Mouse (Mus musculus) T-helper 2 cell (primary cell): ENCODE data around the gene Arid1b.

ENCODE experiments used
- in situ Hi-C: fragments of 300-600 bp; cut with MboI, MseI; formaldehyde crosslinking; loops from one replicate; pipeline ENCODE4 v1.15.1; 2025; ENCODE audit warnings: high pct_unique_total_duplicates

The Arid1b gene

DNA sequence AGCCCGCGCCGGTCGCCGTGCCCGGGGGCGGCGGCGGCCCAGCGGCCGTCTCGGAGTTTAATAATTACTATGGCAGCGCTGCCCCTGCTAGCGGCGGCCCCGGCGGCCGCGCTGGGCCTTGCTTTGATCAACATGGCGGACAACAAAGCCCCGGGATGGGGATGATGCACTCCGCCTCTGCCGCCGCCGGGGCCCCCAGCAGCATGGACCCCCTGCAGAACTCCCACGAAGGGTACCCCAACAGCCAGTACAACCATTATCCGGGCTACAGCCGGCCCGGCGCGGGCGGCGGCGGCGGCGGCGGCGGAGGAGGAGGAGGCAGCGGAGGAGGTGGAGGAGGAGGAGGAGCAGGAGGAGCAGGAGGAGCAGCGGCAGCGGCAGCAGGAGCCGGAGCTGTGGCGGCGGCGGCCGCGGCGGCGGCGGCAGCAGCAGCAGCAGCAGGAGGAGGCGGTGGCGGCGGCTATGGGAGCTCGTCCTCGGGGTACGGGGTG, 1.5 kb downstream of the Arid1b start:
- in situ Hi-C loops, result no loop called here

DNA sequence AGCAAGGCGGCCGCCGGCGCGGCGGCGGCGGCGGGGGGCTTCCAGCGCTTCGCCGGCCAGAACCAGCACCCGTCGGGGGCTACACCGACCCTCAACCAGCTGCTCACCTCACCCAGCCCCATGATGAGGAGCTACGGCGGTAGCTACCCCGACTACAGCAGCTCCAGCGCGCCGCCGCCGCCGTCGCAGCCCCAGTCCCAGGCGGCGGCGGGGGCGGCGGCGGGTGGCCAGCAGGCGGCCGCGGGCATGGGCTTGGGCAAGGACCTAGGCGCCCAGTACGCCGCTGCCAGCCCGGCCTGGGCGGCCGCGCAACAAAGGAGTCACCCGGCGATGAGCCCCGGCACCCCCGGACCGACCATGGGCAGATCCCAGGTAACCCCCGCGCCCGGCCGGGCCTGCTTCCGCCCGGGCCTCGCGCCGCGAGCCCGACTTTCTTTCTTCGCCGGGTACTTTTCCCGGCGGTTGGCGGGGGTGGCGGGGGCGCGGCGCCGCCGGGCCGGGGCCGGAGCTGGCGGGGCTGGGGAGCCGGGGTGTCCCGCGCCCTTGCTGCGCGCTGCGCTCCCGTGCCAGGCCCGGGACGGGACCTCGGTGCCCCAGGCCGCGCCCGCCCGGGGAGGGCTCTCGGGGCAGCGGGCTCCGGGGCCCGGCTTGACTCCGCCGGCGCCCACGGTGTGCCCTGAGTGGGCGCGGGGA, 2.1 kb downstream of the Arid1b start:
- in situ Hi-C loops, result no loop called here

DNA sequence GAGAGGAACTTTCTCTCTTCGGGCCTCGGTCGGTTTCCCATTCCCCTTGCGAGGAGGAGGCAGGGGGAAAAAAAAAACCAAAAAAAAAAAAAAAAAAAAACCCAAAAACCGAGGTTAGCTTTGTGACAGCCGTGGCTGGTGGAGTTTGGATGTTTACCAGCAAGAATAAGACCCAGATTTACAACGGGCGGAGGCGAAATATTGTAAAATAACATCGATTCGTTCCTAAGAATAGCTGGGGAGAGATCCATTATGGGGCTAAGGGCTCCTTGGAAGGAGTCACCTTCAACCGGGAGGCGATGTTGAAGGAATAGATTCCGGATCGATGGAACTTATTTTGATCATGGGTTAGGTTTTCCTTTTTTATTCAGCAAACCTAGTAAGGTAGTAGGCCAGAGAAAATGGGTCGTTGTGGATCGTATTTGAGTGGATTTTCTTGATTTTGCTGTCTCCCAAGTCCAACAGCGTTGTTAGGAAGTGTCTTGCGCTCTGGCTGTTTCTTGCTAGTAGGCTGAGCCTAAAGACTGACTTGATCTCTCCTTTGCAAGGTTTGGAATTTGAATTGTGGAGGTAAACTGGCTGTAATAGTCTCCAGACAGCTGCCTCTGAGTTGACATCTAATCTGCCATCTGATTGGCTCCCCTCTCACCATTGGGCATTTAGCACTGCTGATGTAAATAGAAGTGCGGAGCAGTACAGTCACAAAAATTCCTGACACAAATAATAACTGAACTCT, 2.9 kb downstream of the Arid1b start:
- in situ Hi-C loops, result no loop called here

DNA sequence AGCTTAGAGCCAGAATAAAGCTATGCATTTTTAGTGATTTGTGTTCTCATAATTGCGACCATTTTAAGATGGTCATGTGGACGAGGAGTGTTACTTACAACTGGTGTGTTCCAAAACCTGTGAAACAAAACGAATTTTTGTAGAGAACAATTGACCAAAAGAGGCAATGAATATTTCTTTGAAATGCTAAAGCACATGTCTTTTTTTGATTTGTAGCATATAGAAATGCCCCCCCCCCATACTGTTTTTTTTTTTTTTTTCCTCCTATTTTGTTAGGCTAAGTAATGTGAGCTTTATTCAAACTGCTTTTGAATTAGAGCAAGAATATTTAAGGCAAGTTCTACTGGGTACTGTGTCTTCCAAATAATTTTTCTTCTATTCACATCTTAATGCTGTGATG, 3.8 kb downstream of the Arid1b start:
- in situ Hi-C loops, result no loop called here

DNA sequence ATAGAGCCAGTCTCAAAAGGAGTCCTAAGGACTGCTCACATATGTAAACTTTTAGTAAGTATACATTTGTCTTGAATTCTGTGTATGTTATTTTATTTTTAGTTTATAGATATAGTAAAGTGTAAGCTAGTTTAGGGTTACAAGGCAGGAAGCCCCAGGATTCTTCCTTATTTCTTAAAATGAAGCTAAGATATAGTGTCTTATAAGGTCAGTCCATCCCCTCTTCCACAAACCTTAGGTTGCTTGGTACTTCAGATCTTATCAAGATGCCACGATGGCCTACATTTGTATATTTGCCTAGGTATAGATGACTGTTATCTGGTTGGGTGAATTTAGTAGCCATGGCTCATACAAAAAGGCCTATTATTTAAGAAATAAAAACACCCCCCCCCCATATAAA, 5.1 kb downstream of the Arid1b start:
- in situ Hi-C loops, result no loop called here

DNA sequence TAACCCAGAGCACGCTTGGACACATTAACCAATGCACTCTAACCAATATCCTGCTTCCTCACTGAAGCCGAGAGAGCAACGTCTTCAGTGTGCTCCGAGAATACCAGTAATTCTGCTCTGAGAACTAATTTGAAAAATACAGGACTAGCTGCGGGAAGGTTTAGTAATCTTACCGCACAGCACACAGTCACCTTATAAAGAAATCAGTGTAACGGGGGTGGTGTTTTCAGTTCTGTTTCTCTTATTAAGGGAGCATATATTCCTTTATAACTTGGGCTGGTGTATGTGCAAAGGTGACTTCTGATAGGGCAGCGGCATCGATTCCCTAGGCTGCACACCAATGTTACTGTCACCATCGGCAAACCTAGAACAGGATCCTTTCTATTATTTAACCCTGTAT, 5.9 kb downstream of the Arid1b start:
- in situ Hi-C loops, result loop anchor here (5.0 to 25.0 kb wide), 2 partner anchors 93 to 1438 kb away; partner anchors contain the start of gene Tfb1m

DNA sequence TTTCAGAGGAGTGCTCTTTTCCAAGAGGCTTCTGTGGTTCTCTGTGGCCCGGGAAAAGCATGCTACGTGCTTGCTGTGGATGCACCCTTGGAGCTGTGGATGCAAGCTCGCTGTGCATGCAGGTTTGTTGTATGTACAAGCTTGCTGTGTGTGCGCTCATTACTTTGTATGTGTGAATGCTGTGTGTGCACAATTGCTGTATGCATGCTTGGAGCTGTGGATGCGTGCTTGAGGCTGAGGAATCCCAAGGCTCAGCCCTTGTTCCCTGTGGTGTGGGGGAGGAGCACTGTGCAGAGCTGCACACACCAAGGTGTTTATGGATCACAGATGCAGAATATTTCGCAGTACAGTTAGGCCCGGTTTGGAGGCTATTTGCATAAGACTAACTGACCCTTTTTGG, 6.7 kb downstream of the Arid1b start:
- in situ Hi-C loops, result loop anchor here (5.0 to 25.0 kb wide), 2 partner anchors 94 to 1439 kb away; partner anchors contain the start of gene Tfb1m

DNA sequence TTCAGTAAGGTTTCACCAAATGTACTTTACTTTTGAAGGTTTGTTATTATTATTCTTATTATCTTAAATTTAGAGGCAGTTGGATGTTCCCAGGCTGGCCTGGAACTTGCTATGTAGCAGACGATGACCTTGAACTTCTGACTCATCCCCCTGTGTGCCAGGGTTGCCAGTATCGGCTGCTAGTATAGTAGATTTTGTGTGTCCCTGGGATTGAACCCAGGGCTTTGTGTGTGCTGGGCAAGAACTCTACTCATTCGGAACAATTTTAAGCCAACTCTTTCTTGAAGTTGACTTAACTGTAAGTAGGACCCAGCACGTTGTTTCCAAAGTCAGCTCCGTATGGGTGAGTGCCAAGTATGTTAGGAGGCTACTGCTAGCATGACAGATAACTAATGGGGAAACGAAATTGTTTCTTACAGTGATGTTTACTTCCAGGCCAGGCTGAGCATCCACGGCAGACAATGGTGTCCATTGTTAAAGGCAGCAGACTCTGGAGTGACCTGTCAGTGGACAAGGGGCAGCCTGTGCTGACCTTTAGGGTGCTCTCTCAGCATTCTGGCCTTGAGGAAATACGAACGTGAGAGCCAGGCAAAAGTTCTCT, 7.5 kb downstream of the Arid1b start:
- in situ Hi-C loops, result loop anchor here (5.0 to 25.0 kb wide), 2 partner anchors 94 to 1439 kb away; partner anchors contain the start of gene Tfb1m

DNA sequence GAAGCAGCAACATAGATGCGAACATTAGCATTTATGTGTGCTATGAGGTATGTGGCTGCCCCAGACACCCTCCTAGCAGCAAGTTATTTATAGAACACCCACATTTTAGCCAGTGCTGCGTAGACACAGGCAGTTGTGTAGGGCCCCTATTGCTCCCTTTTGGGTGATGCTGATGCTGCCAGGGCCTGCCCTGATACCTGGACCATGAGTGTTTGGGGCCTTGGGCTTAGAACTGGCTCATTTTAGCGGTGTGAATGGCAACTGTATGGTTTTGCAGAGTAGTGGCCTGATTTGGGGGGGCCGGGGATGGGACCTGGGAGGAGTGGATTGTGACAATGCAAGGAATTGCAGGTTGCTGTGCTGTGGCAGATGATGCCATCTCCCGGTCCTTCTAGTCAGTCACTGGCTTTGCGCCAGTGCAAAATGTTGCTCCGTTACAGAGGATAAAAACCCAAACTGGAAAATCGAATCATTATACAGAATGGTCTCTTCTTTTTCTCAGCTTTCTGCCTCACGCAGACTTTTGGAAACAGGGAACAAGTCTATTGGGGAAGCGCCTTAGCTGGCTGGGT, 8.9 kb downstream of the Arid1b start:
- in situ Hi-C loops, result loop anchor here (5.0 to 25.0 kb wide), 2 partner anchors 96 to 1441 kb away; partner anchors contain the start of gene Tfb1m

DNA sequence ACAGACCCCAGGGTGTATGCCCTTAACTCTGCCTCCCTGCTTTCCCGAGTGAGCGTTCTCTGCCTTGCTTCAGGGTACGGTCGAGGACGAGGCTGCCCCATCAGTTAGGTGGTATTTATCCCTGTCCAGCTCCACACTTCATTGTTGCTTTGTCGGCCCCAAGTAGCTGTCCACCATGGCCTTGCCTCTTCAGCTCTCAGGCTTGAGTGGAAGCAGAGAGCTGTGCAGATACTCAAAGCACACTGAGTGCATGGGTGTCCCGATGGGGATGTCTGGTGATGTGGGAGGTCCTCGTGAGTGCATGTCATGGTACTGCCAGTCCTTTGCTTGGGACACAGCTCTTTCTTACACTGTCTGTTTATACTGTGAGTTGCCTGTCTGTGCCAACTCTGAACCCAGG, 10.1 kb downstream of the Arid1b start:
- in situ Hi-C loops, result loop anchor here (5.0 to 25.0 kb wide), 2 partner anchors 97 to 1442 kb away; partner anchors contain the start of gene Tfb1m

DNA sequence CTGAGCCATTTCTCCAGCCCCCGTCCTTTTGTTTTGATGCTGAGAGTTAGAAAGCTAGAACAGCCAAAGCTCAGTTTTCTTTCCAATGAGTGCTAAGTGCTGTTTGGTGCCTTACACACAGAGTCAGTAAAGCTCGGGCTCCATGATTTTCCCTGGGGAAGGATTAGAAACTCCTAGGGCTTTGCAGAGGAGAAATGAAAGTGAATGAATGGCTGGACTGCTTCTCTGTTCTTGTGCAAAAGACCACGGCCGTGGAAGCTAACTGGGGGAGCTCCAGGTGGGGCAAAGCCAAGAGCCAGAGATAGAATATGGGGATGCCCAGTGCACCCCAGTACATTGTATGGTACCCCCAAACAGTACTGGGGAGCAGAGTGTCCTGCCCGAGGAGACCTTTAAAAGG, 10.6 kb downstream of the Arid1b start:
- in situ Hi-C loops, result loop anchor here (5.0 to 25.0 kb wide), 2 partner anchors 97 to 1442 kb away; partner anchors contain the start of gene Tfb1m

DNA sequence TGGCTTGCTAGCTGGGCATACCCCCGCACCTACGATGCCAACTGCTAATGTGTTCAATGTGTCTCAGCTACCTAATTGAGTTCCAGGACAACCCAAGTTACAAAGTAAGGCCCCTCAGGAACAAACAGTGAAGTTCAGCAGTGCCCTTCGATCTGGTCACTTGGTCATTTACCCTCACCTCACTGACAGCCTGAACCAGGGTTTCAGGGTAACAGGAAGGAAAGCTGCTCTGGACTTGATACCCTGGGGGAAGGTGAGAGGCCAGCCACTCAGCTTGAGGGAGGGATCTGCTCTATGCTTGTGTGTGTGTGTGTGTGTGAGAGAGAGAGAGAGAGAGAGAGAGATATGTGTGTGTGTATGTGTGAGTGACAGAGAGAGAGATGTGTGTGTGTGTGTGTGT, 11.2 kb downstream of the Arid1b start:
- in situ Hi-C loops, result loop anchor here (25.0 kb wide), 1 partner anchor 1443 kb away; the partner anchor contains the start of gene Tfb1m

DNA sequence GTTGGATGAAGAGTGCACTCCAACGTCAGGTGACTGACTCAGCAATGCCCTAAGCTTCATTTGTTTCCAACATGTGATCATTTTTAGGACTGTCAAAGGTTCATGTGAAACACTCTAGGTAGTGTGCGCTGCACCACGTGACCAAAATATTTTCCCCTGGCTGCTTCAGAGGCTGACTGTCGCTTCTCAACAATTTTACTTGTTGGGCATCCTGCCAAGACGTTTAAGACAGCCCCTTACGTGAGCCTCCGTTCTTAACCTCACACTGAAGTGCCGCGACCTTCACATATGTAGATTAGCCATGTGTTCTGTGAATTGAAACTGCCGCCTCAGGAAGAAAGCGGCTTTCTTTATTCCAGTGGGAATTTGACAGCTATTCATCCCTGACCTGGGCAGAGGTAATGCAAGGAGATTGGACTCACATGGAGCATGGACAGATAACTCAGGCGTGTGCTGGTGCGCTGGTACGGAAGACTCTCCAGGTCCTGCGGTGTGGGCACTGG, 13.1 kb downstream of the Arid1b start:
- in situ Hi-C loops, result loop anchor here (25.0 kb wide), 1 partner anchor 1445 kb away; the partner anchor contains the start of gene Tfb1m

DNA sequence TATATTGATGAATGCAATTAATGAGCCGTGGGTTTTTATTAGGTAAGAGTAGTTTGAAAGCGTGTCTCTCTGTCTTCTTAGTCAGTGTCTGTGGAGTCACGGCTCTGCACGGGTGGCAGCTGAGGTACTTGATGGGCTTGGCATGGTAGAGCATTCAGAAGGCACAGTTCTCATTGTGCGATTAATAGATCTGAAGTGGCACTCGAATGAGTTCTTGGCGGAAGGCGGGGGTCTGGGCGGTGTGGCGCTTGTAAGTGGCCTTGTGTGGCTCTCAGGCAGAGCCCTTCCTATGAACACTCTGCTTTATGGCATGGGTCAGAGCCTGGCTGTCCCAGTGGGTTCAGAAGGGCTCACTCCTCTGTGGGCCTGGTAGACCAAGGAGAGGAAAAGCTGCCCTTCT, 14.1 kb downstream of the Arid1b start:
- in situ Hi-C loops, result loop anchor here (25.0 kb wide), 1 partner anchor 1446 kb away; the partner anchor contains the start of gene Tfb1m

DNA sequence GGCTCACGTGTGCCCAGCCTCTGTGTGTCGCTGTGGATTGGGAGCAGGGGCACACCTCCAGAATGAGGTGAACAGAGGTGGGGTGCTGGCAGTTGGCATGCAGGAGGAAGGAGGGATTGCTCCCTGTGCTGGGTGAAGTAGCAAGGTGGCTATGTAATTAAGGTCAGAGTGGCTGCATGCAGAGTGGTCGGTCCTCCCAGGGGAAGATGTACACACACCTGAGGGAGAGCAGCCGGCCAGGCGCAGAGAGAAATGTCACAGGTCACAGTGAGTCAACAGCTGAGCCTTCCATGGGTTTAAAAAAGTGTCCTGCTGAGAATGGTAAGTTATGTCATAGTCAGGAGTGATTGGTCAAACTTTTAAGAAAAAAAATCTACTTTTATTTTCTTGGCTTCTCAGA, 14.6 kb downstream of the Arid1b start:
- in situ Hi-C loops, result loop anchor here (25.0 kb wide), 1 partner anchor 1446 kb away; the partner anchor contains the start of gene Tfb1m

DNA sequence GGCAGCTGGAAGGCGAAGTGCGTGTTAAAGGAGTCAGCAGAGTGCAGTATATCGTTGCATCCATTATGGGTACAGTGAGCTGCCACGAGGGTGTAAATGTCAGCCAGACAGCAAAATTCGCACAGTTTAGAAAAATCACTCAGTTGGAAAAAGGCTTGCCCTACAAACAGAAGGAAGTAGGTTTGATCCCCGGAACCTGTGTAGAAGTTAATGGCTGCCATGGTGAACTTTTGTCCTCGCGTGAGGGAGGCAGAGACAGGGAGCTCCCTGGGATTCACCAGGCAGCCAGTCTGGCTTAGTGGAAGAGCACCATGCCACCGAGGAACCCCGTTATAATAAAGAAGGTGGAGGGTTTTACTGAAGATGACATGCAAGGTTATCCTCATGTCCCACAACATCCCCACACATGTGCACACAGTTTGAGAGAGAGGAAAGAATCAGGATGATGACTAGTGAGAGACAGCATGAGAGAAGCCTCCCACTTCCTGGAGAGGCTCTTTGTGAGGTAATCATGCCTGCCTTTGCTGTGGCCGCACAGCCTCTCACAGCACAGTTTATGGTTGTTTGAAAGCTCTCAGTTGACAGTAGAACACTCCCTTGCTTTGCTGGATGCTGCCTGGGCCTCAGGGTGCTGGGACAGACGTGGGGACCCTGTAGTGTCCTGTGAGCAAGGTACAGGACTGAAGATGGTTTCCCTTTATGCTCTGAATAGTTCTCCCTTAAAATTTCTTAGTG, 15.6 kb downstream of the Arid1b start:
- in situ Hi-C loops, result loop anchor here (25.0 kb wide), 1 partner anchor 1447 kb away; the partner anchor contains the start of gene Tfb1m

DNA sequence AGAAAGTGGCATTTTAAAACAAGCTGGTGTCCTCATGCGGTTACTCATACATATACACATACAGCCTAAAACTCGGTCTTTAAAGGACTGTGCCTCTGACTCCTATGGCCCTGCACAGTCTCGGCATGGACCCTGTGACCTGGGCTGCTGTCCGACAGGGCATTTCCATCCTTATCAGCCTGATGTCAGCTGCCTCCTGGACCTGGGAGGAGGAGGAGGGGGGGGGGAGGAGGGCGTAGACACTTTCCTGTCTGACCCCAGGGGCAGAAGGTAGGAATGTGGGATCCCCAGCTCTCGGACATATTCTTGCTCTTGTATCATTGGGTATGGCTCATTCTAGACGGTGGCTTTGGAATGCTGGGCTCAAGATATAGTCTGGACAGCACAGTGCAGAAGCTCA, 16.6 kb downstream of the Arid1b start:
- in situ Hi-C loops, result loop anchor here (25.0 kb wide), 1 partner anchor 1448 kb away; the partner anchor contains the start of gene Tfb1m

DNA sequence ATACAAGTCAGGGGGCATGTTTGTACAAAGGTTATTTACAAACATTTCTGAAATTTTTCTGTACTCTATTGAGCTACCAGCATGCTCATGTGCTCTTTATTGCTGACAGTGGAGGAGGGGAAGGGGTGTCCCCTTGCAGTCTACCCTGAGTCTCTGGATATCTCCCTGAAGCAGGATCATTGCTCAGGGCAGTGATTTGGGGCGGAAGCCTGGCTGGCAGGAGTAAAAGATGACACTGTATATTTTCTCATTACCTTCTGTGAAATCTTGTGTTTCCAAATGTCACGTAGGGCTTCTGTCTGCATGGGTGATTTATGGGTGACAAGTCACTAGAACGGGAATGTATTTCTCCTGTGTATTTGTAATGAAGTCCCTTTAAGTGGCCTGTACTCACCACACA, 18.0 kb downstream of the Arid1b start:
- in situ Hi-C loops, result loop anchor here (25.0 kb wide), 1 partner anchor 1450 kb away; the partner anchor contains the start of gene Tfb1m

DNA sequence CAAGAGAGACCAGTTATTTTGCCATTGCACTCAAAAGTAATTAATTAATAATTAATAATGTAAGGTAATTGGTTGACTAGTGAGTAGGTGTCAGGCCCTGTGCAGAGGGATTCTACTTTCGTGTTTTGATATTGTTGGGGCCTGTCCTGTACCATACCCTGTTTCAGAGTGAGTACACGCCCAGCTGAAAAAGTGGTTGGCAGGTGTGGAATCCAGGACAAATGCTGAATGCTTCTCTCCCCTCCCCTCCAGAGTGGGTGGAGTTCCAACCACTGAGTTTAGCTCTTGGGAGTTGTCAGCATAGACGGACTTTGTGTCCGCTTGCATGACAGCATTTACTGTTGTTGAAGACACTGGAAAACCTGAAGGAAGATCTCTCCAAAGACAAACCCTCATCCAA, 18.4 kb downstream of the Arid1b start:
- in situ Hi-C loops, result loop anchor here (25.0 kb wide), 1 partner anchor 1450 kb away; the partner anchor contains the start of gene Tfb1m

DNA sequence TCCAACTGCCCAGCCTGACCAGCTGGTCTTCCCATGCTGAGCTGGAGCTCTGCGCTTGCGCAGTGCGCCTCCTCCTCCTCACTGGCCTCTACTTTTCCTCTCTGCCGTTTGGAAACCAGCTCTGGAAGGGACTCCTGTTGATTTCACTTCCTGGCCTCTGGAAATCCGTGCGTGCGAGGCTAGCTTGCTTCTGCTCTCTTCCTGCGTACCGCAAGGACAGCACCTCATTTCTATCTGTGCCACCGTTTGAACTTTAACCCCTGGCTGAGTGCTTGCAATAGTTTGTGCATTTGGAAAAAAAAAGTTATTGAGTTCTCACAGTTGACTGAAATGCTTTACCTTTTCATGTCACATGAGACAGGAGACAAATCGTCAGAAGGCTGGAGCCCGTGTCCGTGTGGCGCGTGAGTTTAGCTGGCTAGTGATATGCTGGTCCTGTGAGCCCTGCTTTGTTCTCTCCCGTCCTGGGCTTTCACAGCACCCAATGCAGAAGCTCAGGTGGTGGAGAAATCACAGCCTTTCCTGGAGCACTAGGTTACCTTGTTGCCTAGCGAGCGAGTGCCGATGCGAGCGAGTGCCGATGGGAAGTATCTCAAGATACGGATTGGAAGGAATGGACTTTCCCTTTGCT, 20.3 kb downstream of the Arid1b start:
- in situ Hi-C loops, result loop anchor here (25.0 kb wide), 1 partner anchor 1452 kb away; the partner anchor contains the start of gene Tfb1m
